In the genomic region with DNA sequence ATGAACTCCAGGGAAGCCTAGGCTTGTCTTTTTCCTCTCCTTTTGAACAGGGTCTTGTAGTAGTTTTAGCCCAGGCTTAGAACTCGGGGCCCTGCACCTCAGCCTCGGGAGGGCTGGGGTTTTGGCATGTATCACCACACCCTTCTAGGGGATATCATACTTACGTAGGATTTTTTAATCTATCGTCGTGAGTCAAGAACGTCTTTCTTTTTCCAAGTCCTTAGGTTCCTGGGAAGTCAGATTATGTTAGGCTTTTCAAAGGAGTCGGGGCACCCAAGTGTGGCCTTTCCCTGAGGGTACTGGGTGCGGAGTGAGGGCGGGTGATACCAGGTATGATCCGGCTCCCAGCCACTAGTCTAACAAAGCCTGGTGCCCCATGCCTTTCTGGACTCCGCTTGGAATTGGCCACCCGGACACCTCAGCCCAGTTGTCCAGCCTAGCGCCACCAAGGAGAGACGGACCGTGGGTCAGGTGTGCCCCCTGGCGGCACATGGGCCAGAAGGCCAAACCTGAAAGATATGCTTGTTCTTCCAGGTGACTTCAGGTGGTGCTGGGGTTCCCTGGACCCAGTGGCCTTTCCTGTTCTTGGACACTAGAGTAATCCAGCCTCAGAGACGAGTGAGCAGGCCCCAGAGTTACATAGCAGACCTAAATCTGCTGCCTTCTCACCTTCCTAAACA, we compare ENCODE assay signal across 8 mouse cellular contexts. TPM values are rescaled to one million over a fixed set of nuclear protein-coding genes. Genes with fewer than 3 reads are reported as not detected.
DNase-seq lines count a peak whose midpoint lies in the region; ATAC-seq lines count a peak whose summit lies in the region.
"Had no signal": no experiment of that assay in that cellular context is flagged by ENCODE, and none has a peak within 500 bp of the region (broad histone marks: within the 10 kb centered on the region; RNA-seq: fewer than 3 reads in every experiment).

No protein-coding gene starts in this region.

- 57% methylated on average over 17 of the region's 17 CpGs for WGBS in liver, embryonic 12.5 days (ENCODE audit: insufficient replicate concordance)

- H3K27me3 ChIP-seq in liver, embryonic 12.5 days (replicated peaks) = peaks cover 55% of the 10 kb centered on the region

- no peak overlapping the region for H3K4me3 ChIP-seq in liver, embryonic 12.5 days
- H3K4me3 ChIP-seq: hindbrain, embryonic 15.5 days had no signal

- H3K4me2 ChIP-seq in liver, embryonic 12.5 days = no peak overlapping the region
- H3K4me2 ChIP-seq: hindbrain, embryonic 15.5 days had no signal

- H3K27ac ChIP-seq in liver, embryonic 12.5 days = no peak overlapping the region
- H3K27ac ChIP-seq: hindbrain, embryonic 15.5 days had no signal

- no peaks in the 10 kb centered on the region for H3K36me3 ChIP-seq in liver, embryonic 12.5 days
- H3K36me3 ChIP-seq: hindbrain, embryonic 15.5 days had no signal

- H3K4me1 ChIP-seq in liver, embryonic 12.5 days = peaks cover 37% of the 10 kb centered on the region

- no peak; the same call in 1 of the 2 replicates for ATAC-seq in liver, embryonic 12.5 days

- no peak overlapping the region for H3K9ac ChIP-seq in liver, embryonic 12.5 days
- H3K9ac ChIP-seq: hindbrain, embryonic 15.5 days had no signal

- no peaks in the 10 kb centered on the region for H3K9me3 ChIP-seq in liver, embryonic 12.5 days (replicated peaks)
- H3K9me3 ChIP-seq: hindbrain, embryonic 15.5 days had no signal

- peak; percentile 73 for DNase-seq in liver
- DNase-seq in ZHBTc4 (ENCODE audit: low read depth, low spot score) = peak; percentile 48
- peak; percentile 55 for DNase-seq in kidney, adult 9 months
- DNase-seq in lung, postnatal 14 days = peak; percentile 62
- DNase-seq in frontal cortex, postnatal 14 days (ENCODE audit: low spot score in 2 of 2) = no peak
- no peak for DNase-seq in layer of hippocampus, adult 11-12 months (ENCODE audit: low spot score)

RNA-seq across cellular contexts. Expression of gene B3gnt6, which starts 7.6 kb away (rescaled TPM):
- polyA plus RNA-seq in liver, embryonic 12.5 days (2016; fragmentation: Nextera tagmentation; extraction: Ambion mirVana) = not detected in 2 replicates

RNA-seq across cellular contexts. Expression of gene Capn5, which starts 13.6 kb away (rescaled TPM):
- 20.0 and 23.5 TPM in 2 replicates for polyA plus RNA-seq in liver, embryonic 12.5 days (2016; fragmentation: Nextera tagmentation; extraction: Ambion mirVana)

RNA-seq across cellular contexts. Expression of gene Omp, which starts 46.4 kb away (rescaled TPM):
- 0.89 TPM in 2 replicates for polyA plus RNA-seq in liver, embryonic 12.5 days (2016; fragmentation: Nextera tagmentation; extraction: Ambion mirVana)

Comparison
In these comparisons a context has a peak if more than half of its experiments do, and no peak if none do; other contexts are left out.
1. DNase-seq: peak in liver (single experiment), ZHBTc4 (single experiment), kidney, adult 9 months (single experiment) and lung, postnatal 14 days (single experiment); none in frontal cortex, postnatal 14 days (0 of 2) and layer of hippocampus, adult 11-12 months (single experiment).